Mouse (Mus musculus) left cerebral cortex, adult 2 months (tissue): ENCODE results near the gene F2rl1. TPM values are rescaled to one million over a fixed set of nuclear protein-coding genes. Genes with fewer than 3 reads are reported as not detected.

Experiments used
- DNase-seq, 2 experiments: peaks; one replicate each; pipeline ENCODE4 v3.0.0; 2021 to 2022; ENCODE audit warnings: low spot score in 2 of 2, mixed read lengths in 1 of 2; ENCODE audit errors: extremely low spot score in 1 of 2
- H3K27ac ChIP-seq: fragments of 200-600 bp; 2 replicates; pipeline ENCODE4 v1.8.1; 2022
- H3K4me3 ChIP-seq: fragments of 200-600 bp; 2 replicates; pipeline ENCODE4 v1.8.1; 2022
- CTCF ChIP-seq: fragments of 200-600 bp; IDR thresholded peaks from 2 replicates; pipeline ENCODE4 v1.8.1; 2022; ENCODE audit warnings: antibody characterized with exemption, mild to moderate bottlenecking, moderate library complexity
- intact Hi-C: fragments of 180-260 bp; cut with DNase I; formaldehyde crosslinking; loops from one replicate; pipeline ENCODE4 v1.15.1; 2025
- total RNA-seq, 2 experiments: library from RNA; stranded (reverse); gene quantifications; 2 replicates each; pipeline ENCODE4 v1.2.3; 2021

F2rl1 gene
- total RNA-seq, 2 experiments from 2014 or later = 0.21 to 0.32 TPM

GRCm38 (mm10) chr13:95529246-95529645 lies 4.2 kb upstream of the F2rl1 start:
- intact Hi-C loops = no loop called here

GRCm38 (mm10) chr13:95524424-95524673 lies 678 bp downstream of the F2rl1 start:
- Histone ChIP-seq H3K27ac (no peak overlapping the region), H3K4me3 (peak overlapping the region; percentile 34)
- no peak for DNase-seq
- TF ChIP-seq CTCF = no peak
- intact Hi-C loops = no loop called here

More at GRCm38 (mm10) chr13:95529246-95529645, 4.2 kb upstream of the F2rl1 start:
- Histone ChIP-seq H3K27ac (no peak overlapping the region), H3K4me3 (no peak overlapping the region)
- no peak for TF ChIP-seq CTCF
- DNase-seq = no peak

GRCm38 (mm10) chr13:95523659-95524423 lies 1.2 kb downstream of the F2rl1 start:
- Histone ChIP-seq H3K27ac (no peak overlapping the region), H3K4me3 (peak overlapping the region; percentile 34)
- intact Hi-C loops = no loop called here
- no peak for TF ChIP-seq CTCF
- no peak for DNase-seq

- intact Hi-C loops = no loop called here
- H3K27ac ChIP-seq = no peak overlapping the region
- no peak for TF ChIP-seq CTCF
- H3K4me3 ChIP-seq = no peak overlapping the region
- DNase-seq = no peak
Measured at GRCm38 (mm10) chr13:95522176-95522575, 2.9 kb downstream of the F2rl1 start.

GRCm38 (mm10) chr13:95521029-95521428 lies 4.0 kb downstream of the F2rl1 start:
- intact Hi-C loops = no loop called here
- H3K27ac ChIP-seq = no peak overlapping the region
- TF ChIP-seq CTCF = no peak
- H3K4me3 ChIP-seq = no peak overlapping the region
- DNase-seq = no peak

- intact Hi-C loops = no loop called here
- TF ChIP-seq CTCF = no peak
- DNase-seq = no peak
- no peak overlapping the region for H3K4me3 ChIP-seq
- H3K27ac ChIP-seq = no peak overlapping the region
Measured at GRCm38 (mm10) chr13:95514756-95515155, 10.3 kb downstream of the F2rl1 start.

GRCm38 (mm10) chr13:95510054-95510453 lies 15.0 kb downstream of the F2rl1 start:
- TF ChIP-seq CTCF = no peak

GRCm38 (mm10) chr13:95503279-95503917 lies 21.6 kb downstream of the F2rl1 start:
- intact Hi-C loops = no loop called here
- TF ChIP-seq CTCF = no peak
- H3K27ac ChIP-seq = no peak overlapping the region
- DNase-seq = no peak
- no peak overlapping the region for H3K4me3 ChIP-seq

More at GRCm38 (mm10) chr13:95510054-95510453, 15.0 kb downstream of the F2rl1 start:
- Histone ChIP-seq H3K27ac (no peak overlapping the region), H3K4me3 (no peak overlapping the region)
- intact Hi-C loops = no loop called here
- DNase-seq = no peak

GRCm38 (mm10) chr13:95496601-95497000 lies 28.4 kb downstream of the F2rl1 start:
- intact Hi-C loops = no loop called here
- Histone ChIP-seq H3K27ac (no peak overlapping the region), H3K4me3 (no peak overlapping the region)
- no peak for DNase-seq
- no peak for TF ChIP-seq CTCF

GRCm38 (mm10) chr13:95494812-95495211 lies 30.2 kb downstream of the F2rl1 start:
- no peak for TF ChIP-seq CTCF
- Histone ChIP-seq H3K4me3 (no peak overlapping the region), H3K27ac (no peak overlapping the region)
- intact Hi-C loops = no loop called here
- no peak for DNase-seq

GRCm38 (mm10) chr13:95493296-95493695 lies 31.7 kb downstream of the F2rl1 start:
- no peak for DNase-seq
- H3K27ac ChIP-seq = no peak overlapping the region
- intact Hi-C loops = no loop called here
- no peak overlapping the region for H3K4me3 ChIP-seq
- TF ChIP-seq CTCF = no peak

- DNase-seq = no peak
- TF ChIP-seq CTCF = no peak
- Histone ChIP-seq H3K27ac (no peak overlapping the region), H3K4me3 (no peak overlapping the region)
- intact Hi-C loops = no loop called here
Measured at GRCm38 (mm10) chr13:95491327-95491726, 33.7 kb downstream of the F2rl1 start.

GRCm38 (mm10) chr13:95484664-95485063 lies 40.4 kb downstream of the F2rl1 start:
- intact Hi-C loops = no loop called here
- H3K4me3 ChIP-seq = no peak overlapping the region
- H3K27ac ChIP-seq = no peak overlapping the region
- TF ChIP-seq CTCF = no peak
- DNase-seq = no peak
